Mouse (Mus musculus) embryo, embryonic 11.5 days (tissue): ENCODE measurements around the gene Gls2.
A peak's percentile ranks its signal among the peaks of the same experiment; 100 is the strongest.
"Not testable (repeated sequence)": the region's sequence is repeated elsewhere in the genome, so short reads cannot be mapped to it uniquely, and the experiment has no call there.

Experiments
- DNase-seq: peaks from one replicate; pipeline ENCODE4 v3.0.0-alpha.2; 2012; ENCODE audit warnings: low read depth, low spot score

Gls2 gene

DNA sequence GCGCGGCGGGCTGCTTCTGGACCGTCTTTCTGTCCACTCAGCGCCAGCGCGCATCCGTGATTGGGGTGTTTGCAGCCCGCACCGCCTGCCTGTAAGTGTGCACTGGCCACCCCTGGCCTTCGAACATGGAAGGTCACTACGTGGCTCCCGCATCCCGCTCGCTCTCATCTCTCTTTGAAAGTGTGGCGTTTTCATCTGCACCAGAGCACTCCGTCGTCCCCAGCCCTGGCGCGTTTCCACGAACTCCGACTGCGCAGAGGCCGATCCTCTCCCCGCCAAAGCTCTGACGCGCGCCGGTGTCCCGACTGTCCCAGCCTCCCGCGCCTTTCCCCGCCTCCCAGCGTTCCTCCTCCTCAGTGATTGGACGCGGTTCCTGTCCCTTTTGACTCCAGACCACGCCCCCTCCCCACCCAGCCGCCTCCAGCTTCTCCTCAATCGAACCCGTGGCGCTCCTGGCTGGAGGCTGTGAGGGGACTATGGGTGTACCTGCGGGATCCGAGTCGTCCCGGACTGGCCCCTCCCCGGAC lies at the start of gene Gls2:
Gene Gls2, plus strand, starts transcription at position 434 of the 527 bp plus-strand sequence.
- peak; percentile 92 for DNase-seq

DNA sequence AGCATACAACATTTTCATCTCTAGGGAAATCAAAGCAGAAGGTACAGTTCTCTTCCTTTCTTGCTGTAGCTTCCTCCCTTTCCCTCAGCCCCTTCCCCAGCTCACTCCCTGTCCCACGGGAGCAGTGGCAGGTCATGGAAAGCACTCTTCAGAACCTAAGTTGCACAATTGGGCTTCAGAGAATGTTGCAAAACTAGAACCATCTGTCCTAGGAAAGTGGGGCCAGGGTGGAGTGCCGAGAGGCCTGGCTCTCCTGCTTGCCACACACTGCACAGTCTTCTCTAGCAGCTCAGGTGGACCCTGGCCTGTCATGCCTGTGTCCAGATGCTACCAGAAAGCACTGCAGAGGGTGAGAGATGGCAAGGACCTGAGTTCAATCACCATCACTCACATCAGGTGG lies 49.3 kb upstream of the Gls2 start:
- no peak for DNase-seq

DNA sequence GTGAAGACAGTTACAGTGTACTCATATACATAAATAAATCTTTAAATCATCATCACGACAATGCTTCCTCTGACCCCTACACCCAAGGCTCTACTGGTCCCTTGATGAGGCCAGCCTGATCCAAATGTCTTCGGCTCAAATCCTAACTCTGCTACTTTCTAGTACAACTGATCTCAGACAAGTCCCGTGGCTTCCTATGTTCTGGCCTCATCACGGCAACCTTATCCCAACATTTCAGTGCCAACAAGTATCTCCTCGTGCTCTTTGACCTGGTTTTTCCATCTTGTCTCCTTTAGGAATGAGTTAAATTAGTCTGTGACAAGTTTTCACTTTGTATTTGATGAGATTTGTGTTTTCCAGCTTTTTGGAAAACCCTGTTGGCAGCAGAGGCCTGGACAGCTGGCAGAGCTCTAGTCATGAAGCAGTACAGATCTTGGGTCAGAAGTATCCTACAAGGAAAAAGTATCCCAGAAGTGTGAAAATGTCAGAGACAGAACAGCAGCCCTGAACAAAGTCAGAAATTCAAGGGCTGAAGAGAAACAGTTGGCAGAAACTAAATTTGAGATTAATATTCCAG lies 45.4 kb upstream of the Gls2 start:
- no peak for DNase-seq

DNA sequence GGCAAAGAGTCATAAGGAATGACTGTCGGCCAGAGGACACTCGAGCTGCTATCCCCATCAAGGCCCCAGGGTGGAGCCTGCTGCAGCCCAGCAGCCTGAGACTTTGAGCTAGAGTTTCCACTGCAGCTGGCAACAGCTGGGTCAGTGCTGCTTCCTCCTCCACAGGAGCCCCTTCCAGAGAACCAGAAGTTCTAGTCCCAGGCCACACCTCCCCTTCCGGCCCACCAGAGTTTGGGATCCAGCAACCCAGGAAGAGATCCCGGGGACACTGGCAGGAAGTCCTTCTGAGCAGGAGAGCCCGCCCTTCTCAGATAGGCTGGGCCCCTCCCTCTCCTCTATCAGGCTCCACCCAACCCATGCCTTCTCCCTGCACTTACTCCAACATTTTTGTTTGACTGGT lies 44.7 kb upstream of the Gls2 start:
- peak; percentile 54 for DNase-seq

DNA sequence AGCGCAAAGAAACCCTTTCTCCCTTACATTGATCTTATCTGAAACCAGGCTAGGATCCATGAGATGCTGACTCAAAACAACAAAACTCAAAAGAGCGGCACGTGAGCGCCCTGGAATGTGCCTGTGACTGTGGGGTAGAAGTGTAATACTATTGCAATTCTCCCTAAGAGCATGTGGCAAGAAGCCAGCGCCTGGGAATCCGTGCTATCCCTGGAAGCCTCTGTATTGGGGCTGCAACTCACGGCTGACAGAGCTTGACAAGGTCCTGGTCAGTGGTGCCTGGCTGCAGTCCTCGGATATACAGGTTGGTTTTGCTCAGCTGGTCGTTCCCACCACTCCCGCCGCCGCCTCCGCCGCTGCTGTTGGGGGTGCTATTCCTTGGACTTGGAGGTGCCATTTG lies 43.3 kb upstream of the Gls2 start:
- DNase-seq: no peak

DNA sequence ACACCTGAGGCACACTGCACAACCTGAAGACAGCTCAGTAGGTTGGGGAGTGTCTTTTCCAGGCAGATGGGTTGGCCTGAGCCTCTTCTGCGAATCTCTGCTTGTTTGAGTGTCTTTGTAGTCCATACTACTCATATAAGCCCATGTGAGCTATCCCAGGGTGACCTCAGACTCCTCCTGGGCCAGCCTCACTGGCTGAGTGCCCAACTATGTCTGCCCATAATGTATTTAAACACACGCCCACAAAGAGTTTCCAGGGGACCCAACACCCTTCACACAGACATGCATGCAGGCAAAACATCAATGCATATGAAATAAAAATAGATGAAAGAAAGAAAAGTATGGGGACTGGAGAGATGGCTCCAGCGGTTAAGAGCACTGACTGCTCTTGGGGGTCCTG lies 40.3 kb upstream of the Gls2 start:
- no peak for DNase-seq

DNA sequence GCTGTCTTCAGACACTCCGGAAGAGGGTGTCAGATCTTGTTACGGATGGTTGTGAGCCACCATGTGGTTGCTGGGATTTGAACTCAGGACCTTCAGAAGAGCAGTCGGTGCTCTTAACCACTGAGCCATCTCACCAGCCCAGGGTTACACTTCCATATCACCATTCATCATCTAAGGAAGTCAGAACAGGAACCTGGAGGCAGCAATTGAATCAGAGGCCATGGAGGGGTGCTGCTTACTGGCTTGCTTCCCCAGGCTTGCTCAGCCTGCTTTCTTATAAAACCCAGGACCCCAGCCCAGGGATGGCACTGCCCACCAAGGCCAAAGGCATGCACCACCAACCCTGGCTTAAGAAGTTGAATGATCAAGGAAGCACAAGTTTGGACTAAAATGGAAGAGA lies 28.5 kb upstream of the Gls2 start:
- not testable (repeated sequence) for DNase-seq

DNA sequence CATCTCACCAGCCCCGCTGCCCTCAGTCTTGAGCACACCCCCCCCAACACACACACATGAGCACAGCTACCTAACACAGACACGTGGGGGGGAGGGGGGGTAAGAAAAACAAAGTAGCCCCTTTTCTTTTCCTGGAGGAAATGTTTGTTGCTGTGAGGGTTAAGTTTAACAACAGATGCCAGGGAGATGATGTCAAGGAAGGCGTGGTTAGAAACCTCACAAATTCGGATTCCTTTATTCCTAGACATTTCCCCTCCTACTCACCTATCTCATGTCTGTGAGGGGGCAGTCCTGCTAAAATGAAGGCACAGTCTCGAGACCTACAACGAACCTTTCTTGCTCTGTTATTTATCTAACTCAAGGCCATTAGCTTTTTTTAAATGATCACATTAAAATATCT lies 27.2 kb upstream of the Gls2 start:
- no peak for DNase-seq

DNA sequence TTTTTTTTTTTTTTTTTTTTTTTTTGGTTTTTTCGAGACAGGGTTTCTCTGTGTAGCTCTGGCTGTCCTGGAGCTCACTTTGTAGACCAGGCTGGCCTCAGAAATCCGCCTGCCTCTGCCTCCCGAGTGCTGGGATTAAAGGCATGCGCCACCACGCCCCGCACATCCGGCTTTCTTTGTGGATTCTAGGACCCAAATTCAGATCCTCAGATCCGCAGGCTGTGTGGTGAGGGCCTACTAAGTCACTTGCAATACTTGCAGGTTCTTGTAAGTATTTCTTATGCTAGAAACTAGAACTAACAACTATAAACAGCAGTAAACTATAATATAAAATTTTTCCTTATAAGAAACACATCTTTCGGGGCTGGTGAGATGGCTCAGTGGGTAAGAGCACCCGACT lies 22.9 kb upstream of the Gls2 start:
- DNase-seq: not testable (repeated sequence)

DNA sequence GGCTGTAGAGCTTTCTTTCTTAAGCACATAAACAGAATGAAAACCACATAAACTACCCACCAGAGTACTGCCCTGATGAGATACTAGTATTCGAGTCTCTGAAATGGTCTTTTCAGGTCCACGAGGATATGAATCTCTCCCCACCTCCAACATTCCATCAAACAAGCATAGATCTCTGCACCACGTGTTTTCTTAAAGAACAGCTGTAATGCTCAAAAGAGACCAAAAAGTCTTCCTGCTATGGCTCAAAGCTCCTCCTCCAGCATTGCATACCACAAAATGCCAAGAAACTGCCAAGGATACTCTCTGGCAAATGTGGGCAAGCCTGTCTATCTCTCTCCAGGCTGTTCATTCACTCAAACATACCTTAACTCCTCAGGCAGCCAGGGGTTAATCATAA lies 19.0 kb upstream of the Gls2 start:
- DNase-seq: no peak

DNA sequence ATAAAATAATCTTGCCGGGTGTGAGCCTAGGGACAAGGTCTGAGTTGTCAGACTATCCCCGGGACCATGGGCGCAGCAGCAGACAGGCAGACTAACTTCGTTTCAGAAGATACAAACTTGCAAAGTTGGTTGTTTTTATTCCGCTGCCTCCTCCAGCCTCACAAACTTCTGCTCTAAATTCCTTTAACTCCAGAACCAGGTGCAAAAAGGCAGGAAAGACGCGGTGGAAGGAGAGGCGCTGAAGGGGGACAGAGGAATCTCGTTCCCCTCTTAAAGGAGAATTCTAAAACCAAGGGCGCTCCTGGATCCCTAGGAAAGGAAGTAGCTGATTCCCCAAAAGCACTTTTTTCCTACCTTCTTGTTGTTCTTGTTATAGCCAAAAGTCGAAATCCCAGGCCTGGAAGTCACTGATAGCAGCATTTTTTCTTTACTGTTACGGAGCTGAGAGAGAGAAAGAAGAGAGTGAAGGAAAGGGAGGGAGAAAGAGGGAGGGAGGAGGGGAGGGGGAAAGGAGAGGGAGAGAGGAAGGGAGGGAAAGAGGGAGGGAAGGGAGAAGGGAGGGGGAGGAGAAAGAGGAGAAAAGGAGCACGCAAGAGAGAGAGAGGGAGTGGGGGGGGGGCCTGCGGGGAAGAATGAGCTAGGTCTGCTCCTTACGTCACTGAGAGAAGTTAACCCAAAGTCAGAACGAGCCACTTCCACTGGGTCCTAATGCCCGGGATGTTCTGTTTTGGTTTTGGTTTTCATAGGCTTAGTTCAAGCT lies 18.1 kb upstream of the Gls2 start:
- DNase-seq: peak; percentile 81

DNA sequence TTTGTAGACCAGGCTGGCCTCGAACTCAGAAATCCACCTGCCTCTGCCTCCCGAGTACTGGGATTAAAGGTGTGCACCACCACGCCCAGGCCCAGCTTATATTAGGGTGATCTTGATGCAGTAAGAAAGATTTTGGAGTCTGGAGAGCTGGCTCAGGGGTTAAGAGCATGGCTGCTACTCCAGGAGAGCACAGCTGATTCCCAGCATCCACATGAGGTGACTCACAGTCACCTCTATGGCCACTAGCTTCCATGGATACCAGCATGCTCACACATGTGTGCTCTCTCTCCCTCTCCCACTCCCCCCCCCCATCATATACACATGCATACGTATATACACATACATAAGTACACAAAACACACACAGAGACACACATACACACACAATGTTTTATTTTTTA lies 16.9 kb upstream of the Gls2 start:
- no peak for DNase-seq

DNA sequence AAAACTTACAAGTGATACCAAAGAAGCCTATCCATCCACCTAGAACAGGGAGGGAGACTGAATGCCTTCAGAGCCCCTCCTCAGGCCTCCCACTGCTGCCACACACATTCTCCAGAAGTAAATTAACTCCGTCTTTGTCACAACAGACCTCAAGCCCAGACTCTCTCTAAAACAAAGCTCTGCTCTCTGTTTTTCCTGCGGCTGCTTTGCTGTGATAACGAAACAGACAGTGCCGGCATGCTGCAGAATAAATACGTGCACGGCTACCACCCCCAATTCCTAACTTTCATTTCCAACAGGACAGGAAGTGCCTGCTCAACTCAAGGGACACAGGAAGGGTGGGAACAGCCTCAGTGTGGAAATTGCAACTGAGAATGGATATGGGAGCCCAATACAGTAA lies 14.3 kb upstream of the Gls2 start, which contains the start of gene Rbms2:
Gene Rbms2, minus strand, starts transcription at position 309 of the 400 bp plus-strand sequence.
- DNase-seq: no peak

DNA sequence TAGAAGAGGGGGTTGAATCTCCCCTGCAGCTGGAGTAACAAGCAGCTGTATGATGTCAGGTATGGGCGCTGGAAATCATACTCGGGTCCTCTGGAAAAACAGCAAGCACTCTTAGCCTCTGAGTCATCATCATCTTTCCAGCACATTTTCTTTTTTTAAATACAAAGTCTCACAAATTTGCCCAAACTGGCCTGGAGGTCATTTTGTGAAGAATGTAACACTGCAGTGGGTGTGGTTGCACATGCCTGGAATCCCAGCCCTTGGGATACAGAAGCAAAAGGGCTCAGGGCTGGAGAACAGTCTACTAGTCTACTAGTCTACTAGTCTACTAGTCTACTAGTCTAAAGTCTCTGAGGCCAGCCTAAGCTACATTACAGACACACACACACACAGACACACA lies 10.0 kb upstream of the Gls2 start:
- DNase-seq: no peak

DNA sequence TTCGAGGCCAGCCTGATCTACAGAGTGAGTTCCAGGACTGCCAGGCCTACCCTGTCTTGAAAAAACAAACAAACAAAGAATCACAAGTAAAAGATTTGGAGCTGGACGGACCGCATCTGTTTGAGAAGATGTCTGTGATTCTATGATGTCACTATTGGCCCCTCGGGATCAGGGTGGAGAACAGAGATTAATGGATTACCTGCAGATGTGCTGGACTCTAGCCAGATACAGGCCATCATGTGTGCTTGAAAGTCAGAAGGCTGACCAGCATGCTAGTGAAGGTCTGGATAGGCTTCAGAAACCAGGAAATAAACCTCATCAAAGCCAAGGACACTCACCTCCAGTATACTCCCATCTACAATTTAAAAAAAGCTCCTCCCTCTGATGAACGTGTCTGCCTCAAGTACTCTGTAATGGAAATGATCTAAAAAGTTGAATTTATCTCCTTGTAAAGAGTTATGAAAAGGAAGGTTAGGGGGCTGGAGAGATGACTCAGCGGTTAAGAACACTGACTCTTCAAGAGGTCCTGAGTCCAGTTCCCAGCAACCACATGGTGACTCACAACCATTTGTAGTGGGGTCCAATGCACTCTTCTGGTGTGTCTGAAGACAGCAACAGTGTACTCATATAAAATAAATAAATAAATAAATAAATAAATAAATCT lies 8.8 kb upstream of the Gls2 start:
- DNase-seq: no peak

DNA sequence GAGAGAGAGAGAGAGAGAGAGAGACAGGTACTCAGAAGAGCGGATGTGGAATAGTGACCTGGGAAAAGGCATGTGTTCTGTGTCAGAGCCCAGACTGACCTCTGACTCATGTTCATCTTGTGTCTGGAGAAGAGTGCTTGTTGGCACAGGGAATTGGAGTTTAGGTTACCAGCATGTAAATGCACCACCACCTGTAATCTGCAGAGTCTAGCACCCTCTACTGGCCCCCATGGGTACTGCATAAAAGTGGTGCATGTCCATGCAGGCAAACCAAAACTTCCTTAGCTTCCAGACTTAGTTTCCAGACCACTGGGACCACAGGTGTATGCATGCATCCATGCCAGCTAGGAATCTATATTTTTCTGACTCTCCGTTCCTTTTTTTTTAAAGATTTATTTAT lies 8.3 kb upstream of the Gls2 start:
- DNase-seq: peak; percentile 81

DNA sequence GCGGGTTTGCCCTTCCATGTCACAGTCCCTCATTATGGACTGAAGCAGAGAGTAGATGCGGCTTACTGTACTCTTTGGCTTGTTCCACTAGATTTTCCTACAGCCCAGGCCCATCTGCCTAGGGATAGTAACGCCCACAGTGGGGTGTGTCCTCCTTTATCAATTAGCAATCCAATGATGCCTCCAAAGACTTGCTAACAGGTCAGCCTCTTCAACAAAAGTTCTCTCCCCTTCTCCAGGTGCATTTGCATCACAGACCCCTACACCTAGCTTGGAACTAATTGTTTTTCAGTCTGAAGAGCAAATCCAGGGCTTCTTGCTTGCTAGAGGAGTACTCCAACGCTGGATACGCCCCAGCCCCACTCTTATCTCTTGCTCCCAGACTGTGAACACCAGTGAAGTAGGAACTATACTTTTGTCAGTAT lies 7.1 kb upstream of the Gls2 start:
- no peak for DNase-seq

DNA sequence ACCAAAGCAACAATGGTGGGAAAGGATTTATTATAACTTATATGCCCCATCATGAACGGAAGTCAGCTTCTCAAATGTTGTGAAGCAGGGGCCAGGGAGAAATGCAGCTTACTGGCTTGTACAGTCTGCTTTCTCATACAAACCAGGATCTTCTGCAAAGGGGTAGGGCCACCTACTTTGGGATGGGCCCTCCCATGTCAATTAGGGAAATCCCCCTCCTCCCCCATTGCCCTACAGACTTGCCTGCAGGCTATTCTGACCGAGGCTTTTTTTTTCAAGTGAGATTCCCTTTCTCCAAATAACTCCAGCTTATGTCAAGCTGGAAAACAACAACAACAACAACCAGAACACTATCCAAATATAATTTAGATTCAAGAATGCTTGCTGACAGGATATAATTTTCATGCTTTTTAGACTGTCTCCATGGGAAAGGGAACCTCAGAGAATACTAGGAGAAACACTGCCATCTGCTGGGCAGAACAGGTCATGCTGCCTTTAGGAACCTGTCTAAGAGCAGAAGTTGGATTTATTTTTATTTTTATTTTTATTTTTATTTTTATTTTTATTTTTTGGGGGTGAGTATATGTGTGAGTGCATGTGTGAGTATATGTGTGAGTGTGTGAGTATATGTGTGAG lies 5.9 kb upstream of the Gls2 start:
- DNase-seq: peak; percentile 67

DNA sequence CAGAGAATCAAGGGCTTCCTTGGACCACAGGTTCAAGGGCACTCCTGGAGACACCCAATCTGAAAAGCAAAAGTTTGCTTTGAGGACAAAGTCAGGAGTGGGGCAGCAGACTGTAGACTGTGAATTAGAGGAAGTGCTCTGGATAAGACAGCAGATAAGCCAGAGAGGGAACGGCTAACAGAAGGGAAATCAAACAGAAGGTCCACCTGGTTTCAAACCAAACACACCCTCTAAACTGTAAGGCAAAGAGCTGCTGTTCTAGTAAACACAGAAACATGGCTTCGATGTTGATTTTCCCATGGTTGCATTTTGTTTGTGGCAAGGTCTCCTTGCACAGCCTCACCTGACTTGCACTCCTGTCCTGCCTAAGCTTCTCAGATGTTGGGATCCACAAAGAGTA lies 2.8 kb upstream of the Gls2 start:
- DNase-seq: no peak

DNA sequence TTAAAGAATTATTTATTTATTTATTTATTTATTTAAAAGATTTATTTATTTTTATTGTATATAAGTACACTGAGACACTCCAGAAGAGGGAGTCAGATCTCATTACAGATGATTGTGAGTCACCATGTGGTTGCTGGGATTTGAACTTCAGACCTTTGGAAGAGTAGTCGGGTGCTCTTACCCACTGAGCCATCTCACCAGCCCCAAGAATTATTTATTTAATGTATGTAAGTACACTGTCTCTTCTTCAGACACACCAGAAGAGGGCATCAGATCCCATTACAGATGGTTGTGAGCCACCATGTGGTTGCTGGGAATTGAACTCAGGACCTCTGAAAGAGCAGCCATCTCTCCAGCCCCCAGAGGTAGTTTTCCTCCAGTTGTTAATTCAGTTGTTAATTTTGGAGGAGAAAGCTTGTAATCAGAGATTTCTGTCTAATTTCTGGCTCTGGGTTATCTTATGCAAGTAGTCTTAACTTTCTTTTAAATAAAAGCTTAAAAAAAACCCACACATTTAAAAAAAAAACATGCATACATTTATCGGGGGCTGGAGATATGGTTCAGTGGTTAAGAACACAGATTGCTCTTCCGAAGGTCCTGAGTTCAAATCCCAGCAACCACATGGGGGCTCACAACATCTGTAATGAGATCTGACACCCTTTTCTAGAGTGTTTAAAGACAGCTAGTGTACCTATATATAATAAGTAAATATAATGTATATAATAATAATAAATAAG lies 2.1 kb upstream of the Gls2 start:
- DNase-seq: not testable (repeated sequence)

DNA sequence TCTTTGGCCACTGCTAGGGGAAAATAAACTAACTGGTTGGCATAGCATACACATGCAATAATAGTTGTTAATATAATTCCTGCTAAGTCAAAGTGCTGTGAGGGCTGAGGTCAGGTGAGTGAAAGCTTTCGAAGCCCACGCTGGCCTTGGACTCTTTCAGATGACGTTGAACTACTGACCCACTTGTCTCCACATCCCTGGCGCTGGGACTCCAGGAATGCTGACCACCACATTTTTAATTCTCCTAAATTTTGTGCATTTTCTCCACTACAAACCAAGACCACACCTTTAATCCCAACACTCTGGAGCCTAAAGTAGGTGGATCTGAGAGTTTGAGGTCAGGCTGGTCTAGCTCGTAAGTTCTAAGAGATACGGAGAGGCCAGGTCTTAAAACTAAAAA lies 1.1 kb upstream of the Gls2 start:
- DNase-seq: no peak
